Comparison of ENCODE assay signal across 8 mouse cellular contexts in genomic region chr15:98771813-98772425, GRCm38 (mm10). TPM values are rescaled to one million over a fixed set of nuclear protein-coding genes. Genes with fewer than 3 reads are reported as not detected.
DNase-seq lines count a peak whose midpoint lies in the region; ATAC-seq and TF ChIP-seq lines count a peak whose summit lies in the region.
"Had no signal": no experiment of that assay in that cellular context is flagged by ENCODE, and none has a peak within 500 bp of the region (broad histone marks: within the 10 kb centered on the region; RNA-seq: fewer than 3 reads in every experiment).

No protein-coding gene starts in this region.

- DNase-seq in lung, postnatal 0 days (ENCODE audit: low spot score): no peak
- no peak for DNase-seq in lung, postnatal 4 days
- no peak for DNase-seq in limb, embryonic 10.5 days (ENCODE audit: low spot score)
- no peak for DNase-seq in gastrocnemius, postnatal 14 days
- no peak for DNase-seq in left cerebral cortex, postnatal 14 days (ENCODE audit: low spot score in 2 of 2)

- TF ChIP-seq POLR2A in small intestine, adult 2 months (IDR thresholded peaks at IDR 0.05; ENCODE audit: low read depth, low read length): no peak

- intact Hi-C loops in gastrocnemius, postnatal 14 days (cut with DNase I; ENCODE audit: low total_unique reads): no loop called here
- intact Hi-C loops in left cerebral cortex, postnatal 14 days (cut with DNase I): no loop called here

- WGBS in lung, postnatal 0 days: 7% methylated on average over 12 of the region's 12 CpGs
- 6% methylated on average over 12 of the region's 12 CpGs for WGBS in embryonic facial prominence, embryonic 13.5 days
- 7% methylated on average over 12 of the region's 12 CpGs for WGBS in limb, embryonic 10.5 days
- WGBS in small intestine, adult 2 months: 14% methylated on average over 12 of the region's 12 CpGs

- H3K4me1 ChIP-seq in lung, postnatal 0 days (ENCODE audit: insufficient read depth, low read depth, low read length): 0 out of 2 replicates have a peak, but pooled peaks cover 8% of the 10 kb centered on the region
- peaks cover 34% of the 10 kb centered on the region for H3K4me1 ChIP-seq in embryonic facial prominence, embryonic 13.5 days
- H3K4me1 ChIP-seq in limb, embryonic 10.5 days: peaks cover 29% of the 10 kb centered on the region
- peaks cover 12% of the 10 kb centered on the region for H3K4me1 ChIP-seq in small intestine, adult 2 months (ENCODE audit: control insufficient read depth, insufficient read depth, insufficient read length, low read length)

- no peak for TF ChIP-seq CTCF in lung, postnatal 0 days (IDR thresholded peaks at IDR 0.05)
- TF ChIP-seq CTCF in small intestine, adult 2 months (IDR thresholded peaks at IDR 0.05; ENCODE audit: extremely low read depth, insufficient read length, insufficient replicate concordance, low read depth, low read length): no peak

- ATAC-seq in lung, postnatal 0 days: no peak
- no peak for ATAC-seq in embryonic facial prominence, embryonic 13.5 days (ENCODE audit: insufficient number of reproducible peaks, insufficient read depth, low FRiP score, low TSS enrichment, low read depth)

- peak overlapping the region; percentile 62 for H3K4me2 ChIP-seq in lung, postnatal 0 days (replicated peaks; ENCODE audit: low read depth, low read length)
- H3K4me2 ChIP-seq in embryonic facial prominence, embryonic 13.5 days: peak overlapping the region; percentile 63

- H3K9ac ChIP-seq in lung, postnatal 0 days (replicated peaks; ENCODE audit: low read depth): no peak overlapping the region
- H3K9ac ChIP-seq in embryonic facial prominence, embryonic 13.5 days: no peak overlapping the region; the same call in 1 of the 2 replicates

- no peak for TF ChIP-seq EP300 in lung, postnatal 0 days (IDR thresholded peaks at IDR 0.05)

- H3K9me3 ChIP-seq in lung, postnatal 0 days (ENCODE audit: low read length): no peaks in the 10 kb centered on the region
- H3K9me3 ChIP-seq in embryonic facial prominence, embryonic 13.5 days: no peaks in the 10 kb centered on the region
- no peaks in the 10 kb centered on the region for H3K9me3 ChIP-seq in limb, embryonic 10.5 days (replicated peaks)

- H3K27ac ChIP-seq in lung, postnatal 0 days (ENCODE audit: low read length): no peak overlapping the region
- H3K27ac ChIP-seq in embryonic facial prominence, embryonic 13.5 days: no peak overlapping the region
- no peak overlapping the region for H3K27ac ChIP-seq in limb, embryonic 10.5 days
- H3K27ac ChIP-seq in small intestine, adult 2 months (ENCODE audit: insufficient read depth, low read depth, low read length): no peak overlapping the region

- peaks cover 39% of the 10 kb centered on the region for H3K27me3 ChIP-seq in lung, postnatal 0 days (replicated peaks; ENCODE audit: insufficient read depth, low read length)
- H3K27me3 ChIP-seq in embryonic facial prominence, embryonic 13.5 days: peaks cover 82% of the 10 kb centered on the region
- H3K27me3 ChIP-seq in limb, embryonic 10.5 days (ENCODE audit: low read depth, poor library complexity, severe bottlenecking): peaks cover 93% of the 10 kb centered on the region
- peaks cover 11% of the 10 kb centered on the region for H3K27me3 ChIP-seq in small intestine, adult 2 months (ENCODE audit: control insufficient read depth, insufficient read depth, low read length)

- H3K4me3 ChIP-seq in lung, postnatal 0 days (ENCODE audit: low read depth, low read length): peak overlapping the region; percentile 31
- H3K4me3 ChIP-seq in embryonic facial prominence, embryonic 13.5 days: peak overlapping the region; percentile 36
- H3K4me3 ChIP-seq in limb, embryonic 10.5 days: peak overlapping the region; percentile 42; the same call in 1 of the 2 replicates
- H3K4me3 ChIP-seq in small intestine, adult 2 months (ENCODE audit: low read depth, low read length): peak overlapping the region; percentile 58

- no peaks in the 10 kb centered on the region for H3K36me3 ChIP-seq in lung, postnatal 0 days (ENCODE audit: insufficient read depth, low read length)
- H3K36me3 ChIP-seq in embryonic facial prominence, embryonic 13.5 days: no peaks in the 10 kb centered on the region
- no peaks in the 10 kb centered on the region for H3K36me3 ChIP-seq in limb, embryonic 10.5 days
- H3K36me3 ChIP-seq in small intestine, adult 2 months (ENCODE audit: control insufficient read depth, insufficient read depth, low read length): no peaks in the 10 kb centered on the region

RNA-seq across cellular contexts. Expression of gene Wnt10b, which starts 6.0 kb away (rescaled TPM):
- polyA plus RNA-seq in lung, postnatal 0 days (2015; fragmentation: Nextera tagmentation; extraction: Ambion mirVana): 0.13 and 0.14 TPM in 2 replicates
- polyA plus RNA-seq in embryonic facial prominence, embryonic 13.5 days (2015; fragmentation: Nextera tagmentation; extraction: Ambion mirVana): 4.9 and 5.3 TPM in 2 replicates
- 0.62 and 0.99 TPM in 2 replicates for polyA plus RNA-seq in limb, embryonic 10.5 days (2016; fragmentation: Nextera tagmentation; extraction: Ambion mirVana)
- 0.17 and 0.18 TPM in 2 replicates for polyA plus RNA-seq in small intestine, adult 2 months (2012; rRNA removed)
- total RNA-seq in gastrocnemius, postnatal 14 days (2021): 1 to 10 TPM in 1 of 2 experiments, under 1 TPM in 1; 0.78 to 1.5 TPM
- total RNA-seq in left cerebral cortex, postnatal 14 days (2021): under 1 TPM; 0.55 to 0.75 TPM

RNA-seq across cellular contexts. Expression of gene Arf3, which starts 8.9 kb away (rescaled TPM):
- polyA plus RNA-seq in lung, postnatal 0 days (2015; fragmentation: Nextera tagmentation; extraction: Ambion mirVana): 47.1 and 56.0 TPM in 2 replicates
- polyA plus RNA-seq in embryonic facial prominence, embryonic 13.5 days (2015; fragmentation: Nextera tagmentation; extraction: Ambion mirVana): 44.1 and 44.6 TPM in 2 replicates
- polyA plus RNA-seq in limb, embryonic 10.5 days (2016; fragmentation: Nextera tagmentation; extraction: Ambion mirVana): 44.3 and 49.1 TPM in 2 replicates
- polyA plus RNA-seq in small intestine, adult 2 months (2012; rRNA removed): 43.3 and 104 TPM in 2 replicates
- total RNA-seq in gastrocnemius, postnatal 14 days (2021): 10 to 100 TPM; 14.6 to 15.8 TPM
- total RNA-seq in left cerebral cortex, postnatal 14 days (2021): 100 to 1,000 TPM; 729 to 796 TPM

RNA-seq across cellular contexts. Expression of gene Wnt1, which starts 17.7 kb away (rescaled TPM):
- not detected in 2 replicates for polyA plus RNA-seq in lung, postnatal 0 days (2015; fragmentation: Nextera tagmentation; extraction: Ambion mirVana)
- polyA plus RNA-seq in embryonic facial prominence, embryonic 13.5 days (2015; fragmentation: Nextera tagmentation; extraction: Ambion mirVana): not detected in 2 replicates
- polyA plus RNA-seq in limb, embryonic 10.5 days (2016; fragmentation: Nextera tagmentation; extraction: Ambion mirVana): not detected in 2 replicates
- polyA plus RNA-seq in small intestine, adult 2 months (2012; rRNA removed): 0.06 TPM in 1 of 2 replicates, not detected in the other
- total RNA-seq in gastrocnemius, postnatal 14 days (2021): under 1 TPM in 1 of 2 experiments, not detected in 1; 0.10 TPM
- not detected for total RNA-seq in left cerebral cortex, postnatal 14 days (2021)
- total RNA-seq: hematopoietic stem cell, adult 5-6 weeks had no signal

RNA-seq across cellular contexts. Expression of gene Ddn, which starts 37.4 kb away (rescaled TPM):
- polyA plus RNA-seq in lung, postnatal 0 days (2015; fragmentation: Nextera tagmentation; extraction: Ambion mirVana): 0.04 TPM in 2 replicates
- polyA plus RNA-seq in embryonic facial prominence, embryonic 13.5 days (2015; fragmentation: Nextera tagmentation; extraction: Ambion mirVana): 0.07 TPM in 1 of 2 replicates, not detected in the other
- polyA plus RNA-seq in limb, embryonic 10.5 days (2016; fragmentation: Nextera tagmentation; extraction: Ambion mirVana): not detected in 2 replicates
- not detected in 2 replicates for polyA plus RNA-seq in small intestine, adult 2 months (2012; rRNA removed)
- total RNA-seq in gastrocnemius, postnatal 14 days (2021): 1 to 10 TPM; 1.6 to 2.7 TPM
- total RNA-seq in left cerebral cortex, postnatal 14 days (2021): 100 to 1,000 TPM; 421 to 445 TPM

RNA-seq across cellular contexts. Expression of gene Fkbp11, which starts 43.9 kb away (rescaled TPM):
- polyA plus RNA-seq in lung, postnatal 0 days (2015; fragmentation: Nextera tagmentation; extraction: Ambion mirVana): 45.2 and 45.5 TPM in 2 replicates
- 40.9 and 48.3 TPM in 2 replicates for polyA plus RNA-seq in embryonic facial prominence, embryonic 13.5 days (2015; fragmentation: Nextera tagmentation; extraction: Ambion mirVana)
- 26.8 and 28.9 TPM in 2 replicates for polyA plus RNA-seq in limb, embryonic 10.5 days (2016; fragmentation: Nextera tagmentation; extraction: Ambion mirVana)
- polyA plus RNA-seq in small intestine, adult 2 months (2012; rRNA removed): 14.7 and 70.5 TPM in 2 replicates
- total RNA-seq in gastrocnemius, postnatal 14 days (2021): 1 to 10 TPM; 3.9 to 4.4 TPM
- 1 to 10 TPM; 2.7 to 3.4 TPM for total RNA-seq in left cerebral cortex, postnatal 14 days (2021)
